Mouse (Mus musculus) midbrain, embryonic 15.5 days (tissue): ENCODE measurements around the gene Cib1. TPM values are rescaled to one million over a fixed set of nuclear protein-coding genes. Genes with fewer than 3 reads are reported as not detected.

Source experiments
- ATAC-seq: fragments of 200-750 bp; cut with Nextera tagmentation; replicated peaks from 2 replicates; pipeline ENCODE4 v1.8.0; 2017; ENCODE audit warnings: moderate TSS enrichment
- H3K27ac ChIP-seq: fragments of 300-500 bp; sonication (generic); 2 replicates; pipeline ENCODE4 v1.5.1; 2015; ENCODE audit warnings: mild to moderate bottlenecking, inconsistent platforms
- H3K27me3 ChIP-seq: fragments of 300-500 bp; sonication (generic); replicated peaks from 2 replicates; pipeline ENCODE4 v1.6.1; 2015; ENCODE audit warnings: inconsistent platforms
- H3K36me3 ChIP-seq: fragments of 300-500 bp; sonication (generic); replicated peaks from 2 replicates; pipeline ENCODE4 v1.6.1; 2015; ENCODE audit warnings: inconsistent platforms
- H3K4me1 ChIP-seq: fragments of 300-500 bp; sonication (generic); 2 replicates; pipeline ENCODE4 v1.6.1; 2015; ENCODE audit warnings: inconsistent platforms
- H3K4me2 ChIP-seq: fragments of 300-500 bp; sonication (generic); 2 replicates; pipeline ENCODE4 v1.6.1; 2015; ENCODE audit warnings: inconsistent platforms, mild to moderate bottlenecking, moderate library complexity
- H3K4me3 ChIP-seq: fragments of 300-500 bp; sonication (generic); 2 replicates; pipeline ENCODE4 v1.5.1; 2015; ENCODE audit warnings: mild to moderate bottlenecking, inconsistent platforms
- H3K9ac ChIP-seq: fragments of 300-500 bp; sonication (generic); 2 replicates; pipeline ENCODE4 v1.6.1; 2015; ENCODE audit warnings: mild to moderate bottlenecking, inconsistent platforms
- H3K9me3 ChIP-seq: fragments of 300-500 bp; sonication (generic); 2 replicates; pipeline ENCODE4 v1.6.1; 2016; ENCODE audit warnings: inconsistent platforms
- WGBS: fragments of 180-500 bp; shearing (Covaris S2); methylation state at CpG from one replicate; pipeline ENCODE4 v1.1.7; 2015; ENCODE audit warnings: mixed read lengths; 5-methylcytosine and 5-hydroxymethylcytosine counted together
- polyA plus RNA-seq: library from polyadenylated mRNA; unstranded; fragments of >200 nt; fragmentation: Nextera tagmentation; extraction: Ambion mirVana; gene quantifications from 2 replicates; pipeline ENCODE4 v1.2.1, GENCODE M21; 2015

The Cib1 gene
- polyA plus RNA-seq, 1 experiment from 2014 or later, result 29.7 TPM

DNA sequence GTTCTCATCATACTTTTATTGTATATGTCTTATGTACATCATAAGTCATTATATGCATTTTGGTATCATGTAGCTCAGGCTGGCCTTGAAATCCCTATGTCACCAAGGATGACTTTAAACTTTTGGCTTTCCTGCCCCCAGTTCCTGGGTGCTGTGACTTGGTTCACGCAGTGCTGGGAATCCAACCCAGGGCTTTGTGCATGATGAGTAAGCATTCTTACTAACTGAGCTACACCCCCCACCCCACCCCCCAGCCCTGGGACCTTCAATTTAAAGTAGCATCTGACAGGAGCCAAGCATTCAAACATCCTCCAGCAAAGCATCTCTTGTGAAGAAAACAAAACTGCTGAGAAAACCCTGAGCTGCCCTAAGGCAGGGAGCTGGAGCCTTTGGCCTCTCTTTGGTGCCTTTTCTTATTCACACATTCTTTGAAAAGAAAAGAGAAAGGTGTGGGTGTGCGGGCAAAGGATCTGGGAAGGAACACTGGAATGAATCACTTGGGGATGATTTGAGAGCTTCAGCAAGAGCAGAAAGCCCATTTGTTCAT lies 44.0 kb downstream of the Cib1 start:
- Histone ChIP-seq H3K9me3 (no peaks in the 10 kb centered on the region), H3K27me3 (no peaks in the 10 kb centered on the region), H3K36me3 (no peaks in the 10 kb centered on the region), H3K4me1 (peaks cover 58% of the 10 kb centered on the region), H3K27ac (peak overlapping the region; percentile 55; the same call in 1 of the 2 replicates), H3K9ac (no peak overlapping the region), H3K4me2 (0 out of 2 replicates have a peak overlapping the region, but pooled peaks have one; percentile 10), H3K4me3 (no peak overlapping the region)
- WGBS, result 68% methylated on average over 2 of the region's 2 CpGs
- ATAC-seq, result no peak

DNA sequence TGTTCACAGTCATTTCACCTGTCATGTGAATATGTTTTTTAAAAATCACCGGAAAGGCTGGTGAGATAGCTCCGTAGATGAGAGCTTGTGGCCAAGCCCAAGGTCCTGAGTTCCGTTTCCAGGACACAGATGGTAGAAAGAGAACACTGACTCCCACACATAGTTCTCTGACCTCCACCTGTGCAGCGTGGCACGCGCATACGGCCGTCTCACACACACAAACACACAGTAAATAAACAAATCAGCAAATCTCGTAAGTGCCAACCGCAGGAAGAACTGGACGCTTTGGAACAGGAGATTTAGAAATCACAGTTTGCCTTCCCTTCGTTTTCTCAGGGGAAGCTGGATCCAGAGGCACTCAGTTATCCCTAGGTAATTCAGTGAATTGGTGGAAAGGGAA lies 45.1 kb downstream of the Cib1 start:
- peak overlapping the region; percentile 84 for H3K27ac ChIP-seq
- no peaks in the 10 kb centered on the region for H3K27me3 ChIP-seq
- H3K4me3 ChIP-seq, result peak overlapping the region; percentile 53
- H3K4me2 ChIP-seq, result peak overlapping the region; percentile 72
- H3K9me3 ChIP-seq, result no peaks in the 10 kb centered on the region
- 24% methylated on average over 12 of the region's 12 CpGs for WGBS
- H3K4me1 ChIP-seq, result peaks cover 49% of the 10 kb centered on the region
- no peak; the same call in 1 of the 2 replicates for ATAC-seq
- peak overlapping the region; percentile 50 for H3K9ac ChIP-seq
- no peaks in the 10 kb centered on the region for H3K36me3 ChIP-seq

DNA sequence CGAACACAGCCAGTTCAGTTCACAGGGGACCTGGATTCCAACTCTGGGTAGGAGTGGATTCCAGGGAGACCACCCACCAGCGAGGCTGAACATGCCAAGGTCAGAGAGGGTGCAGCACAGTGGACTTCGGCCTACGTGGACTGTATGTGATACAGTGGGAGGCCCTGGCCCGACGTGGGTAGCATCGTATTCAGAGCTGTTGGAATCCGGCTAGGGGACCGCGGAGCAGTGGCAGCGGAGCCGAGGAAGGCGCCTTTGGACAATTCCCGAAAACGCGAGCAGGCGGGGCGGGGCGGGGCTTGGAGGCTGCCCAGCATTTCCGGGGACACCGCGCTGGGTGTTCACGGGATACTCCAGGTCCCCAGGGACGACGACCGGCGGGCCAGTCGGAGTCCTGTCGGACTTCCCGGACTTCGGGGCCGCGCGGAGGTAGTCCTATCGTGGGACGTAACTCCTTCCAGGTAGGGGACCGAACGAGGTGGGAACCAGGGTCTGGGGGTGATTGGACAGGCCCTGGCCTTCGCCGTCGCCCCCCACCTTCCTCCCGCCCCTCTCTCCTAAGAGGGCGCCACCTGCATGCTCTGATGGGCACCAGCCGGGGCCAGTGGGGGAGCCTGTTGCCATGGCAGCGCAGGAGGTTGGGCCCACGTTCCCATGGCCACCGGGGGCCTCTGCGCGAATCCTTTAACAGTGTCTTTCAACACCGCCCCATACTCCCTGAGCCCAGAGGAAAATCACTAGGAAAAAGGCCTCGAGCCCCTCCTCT lies 45.9 kb downstream of the Cib1 start, which contains the start of gene Sema4b:
Gene Sema4b, plus strand, starts transcription at position 311 of the 766 bp plus-strand sequence.
- Histone ChIP-seq H3K4me3 (peak within 1 kb of the TSS; percentile 53), H3K4me2 (peak within 1 kb of the TSS; percentile 72), H3K27ac (peak within 1 kb of the TSS; percentile 84), H3K9ac (peak within 1 kb of the TSS; percentile 50), H3K36me3 (no peaks in the 10 kb centered on the region), H3K4me1 (peaks cover 41% of the 10 kb centered on the region), H3K27me3 (no peaks in the 10 kb centered on the region), H3K9me3 (no peaks in the 10 kb centered on the region)
- peak; percentile 96 for ATAC-seq
- WGBS, result under 1% methylated on average over 50 of the region's 51 CpGs

DNA sequence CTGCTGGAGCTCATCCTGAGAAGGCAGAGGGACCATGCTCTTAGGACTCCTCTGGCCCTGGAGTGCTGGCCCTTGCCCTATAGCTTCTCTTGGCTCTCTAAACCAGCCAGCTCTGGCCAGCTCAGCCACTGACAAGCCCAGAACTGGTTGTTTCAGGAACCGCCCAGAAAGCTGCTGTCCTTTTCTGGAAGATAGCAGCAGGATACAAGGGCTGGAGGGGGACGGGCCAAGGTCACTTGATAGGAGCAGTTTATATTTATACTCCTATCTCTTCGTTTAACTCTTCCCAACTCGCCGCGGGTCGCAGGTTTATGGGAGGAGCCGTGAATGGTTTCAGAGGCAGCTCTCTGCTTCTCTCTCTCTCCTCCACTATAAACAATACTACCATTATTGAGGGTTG lies 46.6 kb downstream of the Cib1 start:
- Histone ChIP-seq H3K4me3 (peak overlapping the region; percentile 53), H3K9me3 (no peaks in the 10 kb centered on the region), H3K27me3 (no peaks in the 10 kb centered on the region), H3K4me1 (peaks cover 34% of the 10 kb centered on the region), H3K36me3 (no peaks in the 10 kb centered on the region), H3K4me2 (peak overlapping the region; percentile 72), H3K9ac (peak overlapping the region; percentile 50; the same call in 1 of the 2 replicates), H3K27ac (peak overlapping the region; percentile 84)
- 22% methylated on average over 8 of the region's 8 CpGs for WGBS
- ATAC-seq, result no peak

DNA sequence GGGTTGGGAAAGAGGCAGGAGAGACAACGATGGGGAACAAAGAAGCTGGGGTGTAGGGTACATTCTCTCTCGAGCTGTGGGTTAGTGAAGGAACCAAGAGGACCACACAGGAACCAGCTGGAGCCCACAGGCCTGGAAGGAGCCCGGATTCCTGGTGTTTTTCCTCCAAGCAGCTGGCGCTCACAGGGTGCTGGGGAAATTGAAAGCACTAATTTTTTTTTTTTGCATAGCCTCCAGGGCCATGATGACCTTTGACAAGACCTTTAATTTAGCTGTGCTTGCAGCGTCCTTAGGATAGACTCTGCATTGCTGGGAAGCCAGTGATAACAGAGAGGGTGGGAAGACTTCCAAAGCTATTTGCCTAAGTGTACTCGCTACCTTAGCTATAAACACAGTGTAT lies 47.6 kb downstream of the Cib1 start:
- H3K9ac ChIP-seq, result no peak overlapping the region
- H3K36me3 ChIP-seq, result no peaks in the 10 kb centered on the region
- no peaks in the 10 kb centered on the region for H3K9me3 ChIP-seq
- H3K4me3 ChIP-seq, result no peak overlapping the region
- 65% methylated on average over 6 of the region's 6 CpGs for WGBS
- peaks cover 34% of the 10 kb centered on the region for H3K4me1 ChIP-seq
- no peak overlapping the region for H3K27ac ChIP-seq
- H3K27me3 ChIP-seq, result no peaks in the 10 kb centered on the region
- no peak overlapping the region for H3K4me2 ChIP-seq
- ATAC-seq, result no peak

DNA sequence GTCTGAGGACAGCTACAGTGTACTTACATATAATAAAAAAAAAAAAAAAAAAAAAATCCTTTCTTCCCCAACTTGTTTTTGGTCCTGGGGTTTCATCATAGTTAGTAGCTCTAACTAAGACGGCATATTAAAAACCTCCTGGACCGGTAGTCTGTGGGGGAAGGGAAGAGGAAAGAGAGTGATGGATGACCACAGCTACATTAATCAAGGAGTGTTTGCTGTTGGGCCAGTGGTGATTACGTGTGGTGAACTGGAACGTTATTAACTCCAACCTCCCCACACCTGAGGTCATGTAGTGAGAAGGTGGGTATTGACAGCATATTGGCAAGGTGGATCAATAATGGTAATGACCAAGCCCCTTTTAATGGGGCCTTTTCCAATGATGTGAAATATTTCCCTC lies 48.1 kb downstream of the Cib1 start:
- H3K4me3 ChIP-seq, result no peak overlapping the region
- H3K36me3 ChIP-seq, result no peaks in the 10 kb centered on the region
- H3K4me2 ChIP-seq, result no peak overlapping the region
- no peak overlapping the region for H3K9ac ChIP-seq
- no peaks in the 10 kb centered on the region for H3K9me3 ChIP-seq
- no peak for ATAC-seq
- H3K27ac ChIP-seq, result no peak overlapping the region
- H3K4me1 ChIP-seq, result peaks cover 32% of the 10 kb centered on the region
- no peaks in the 10 kb centered on the region for H3K27me3 ChIP-seq
- 82% methylated on average over 4 of the region's 4 CpGs for WGBS

DNA sequence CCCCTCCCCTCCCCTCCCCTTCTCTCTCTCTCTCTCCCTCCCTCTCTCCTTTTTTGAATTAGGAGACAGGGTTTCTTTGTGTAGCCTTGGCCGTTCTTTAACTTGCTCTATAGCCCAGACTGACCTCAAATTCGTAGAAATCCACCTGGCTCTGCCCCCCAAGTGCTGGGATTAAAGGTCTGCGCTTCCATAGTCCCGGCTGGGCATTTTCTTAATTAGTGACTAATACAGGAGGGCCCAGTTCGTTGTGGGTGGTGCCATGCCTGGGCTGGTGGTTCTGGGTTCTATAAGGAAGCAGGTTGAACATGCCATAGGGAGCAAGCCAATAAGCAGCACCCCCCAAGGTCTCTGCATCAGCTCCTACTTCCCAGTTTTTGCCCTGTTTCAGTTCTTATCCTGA lies 48.6 kb downstream of the Cib1 start:
- WGBS, result 55% methylated on average over 4 of the region's 5 CpGs
- Histone ChIP-seq H3K36me3 (no peaks in the 10 kb centered on the region), H3K27ac (no peak overlapping the region), H3K9me3 (no peaks in the 10 kb centered on the region), H3K4me2 (no peak overlapping the region), H3K4me1 (peaks cover 26% of the 10 kb centered on the region), H3K4me3 (no peak overlapping the region), H3K27me3 (no peaks in the 10 kb centered on the region), H3K9ac (no peak overlapping the region)
- no peak for ATAC-seq

DNA sequence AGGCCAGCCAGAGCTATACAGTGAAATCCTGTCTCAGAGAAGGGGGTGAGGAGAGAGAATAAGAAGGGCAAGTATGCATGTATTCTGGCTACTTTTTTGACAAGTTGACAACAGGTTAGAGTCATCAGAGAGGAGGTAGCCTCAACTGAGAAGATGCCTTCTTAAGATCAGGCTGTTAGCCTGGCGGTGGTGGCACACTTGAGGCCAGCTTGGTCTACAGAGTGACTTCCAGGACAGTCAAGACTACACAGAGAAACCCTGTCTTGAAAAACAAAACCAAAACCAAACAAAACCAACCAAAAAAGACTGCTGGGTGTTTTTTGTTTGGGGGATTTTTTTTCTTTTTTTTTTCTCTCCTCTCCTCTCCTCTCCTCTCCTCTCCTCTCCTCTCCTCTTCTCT lies 49.1 kb downstream of the Cib1 start:
- Histone ChIP-seq H3K4me1 (peaks cover 21% of the 10 kb centered on the region), H3K4me2 (no peak overlapping the region), H3K9me3 (no peaks in the 10 kb centered on the region), H3K4me3 (no peak overlapping the region), H3K36me3 (no peaks in the 10 kb centered on the region), H3K9ac (no peak overlapping the region), H3K27ac (no peak overlapping the region), H3K27me3 (no peaks in the 10 kb centered on the region)
- no peak for ATAC-seq
- 94% methylated on average over 1 of the region's 1 CpGs for WGBS

DNA sequence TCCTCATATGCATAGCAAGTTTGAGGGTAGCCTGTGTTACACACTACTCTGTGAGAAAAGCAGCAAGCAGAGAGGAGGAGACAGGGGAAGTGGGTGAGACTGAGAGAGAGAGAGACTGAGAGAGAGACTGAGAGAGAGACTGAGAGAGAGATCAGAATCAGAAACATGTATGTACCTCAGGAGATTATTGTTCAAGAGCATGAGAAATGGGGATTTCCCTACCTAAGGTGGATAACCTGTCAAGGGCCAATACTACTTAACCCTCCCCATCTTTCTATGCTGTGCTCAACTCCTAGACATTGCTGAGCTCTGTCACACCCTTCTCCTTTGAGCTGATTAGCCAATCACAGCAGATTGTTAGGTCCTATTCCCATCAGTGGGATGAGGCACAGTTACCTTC lies 50.5 kb downstream of the Cib1 start:
- H3K27me3 ChIP-seq, result no peaks in the 10 kb centered on the region

DNA sequence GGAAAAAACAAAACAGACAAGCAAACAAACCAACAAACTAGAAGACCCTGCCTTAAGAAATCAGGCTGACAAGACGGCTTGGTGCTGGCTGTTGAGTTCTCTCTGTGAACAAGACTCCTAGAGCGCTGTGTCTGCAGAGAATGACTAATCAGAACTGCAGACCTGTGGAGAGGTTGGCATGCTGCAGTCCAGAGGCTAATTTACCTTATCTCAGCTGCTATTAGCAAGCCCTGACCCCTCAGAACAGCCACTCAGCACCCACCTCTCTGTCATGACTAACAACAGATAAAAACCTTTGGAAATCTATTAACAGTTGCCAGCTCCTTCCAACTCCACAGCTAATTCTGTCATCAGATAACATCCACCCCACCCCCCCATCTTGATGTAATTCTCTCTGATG lies 51.5 kb downstream of the Cib1 start:
- Histone ChIP-seq H3K36me3 (no peaks in the 10 kb centered on the region), H3K4me3 (no peak overlapping the region), H3K27me3 (no peaks in the 10 kb centered on the region), H3K27ac (no peak overlapping the region), H3K9ac (no peak overlapping the region), H3K4me2 (no peak overlapping the region), H3K4me1 (peaks cover 3% of the 10 kb centered on the region), H3K9me3 (no peaks in the 10 kb centered on the region)
- ATAC-seq, result no peak
- 89% methylated on average over 2 of the region's 2 CpGs for WGBS

More for the DNA sequence above, 50.5 kb downstream of the Cib1 start:
- Histone ChIP-seq H3K27ac (no peak overlapping the region), H3K4me1 (peaks cover 8% of the 10 kb centered on the region), H3K9me3 (no peaks in the 10 kb centered on the region), H3K36me3 (no peaks in the 10 kb centered on the region), H3K4me3 (no peak overlapping the region), H3K4me2 (no peak overlapping the region), H3K9ac (no peak overlapping the region)
- ATAC-seq, result no peak

DNA sequence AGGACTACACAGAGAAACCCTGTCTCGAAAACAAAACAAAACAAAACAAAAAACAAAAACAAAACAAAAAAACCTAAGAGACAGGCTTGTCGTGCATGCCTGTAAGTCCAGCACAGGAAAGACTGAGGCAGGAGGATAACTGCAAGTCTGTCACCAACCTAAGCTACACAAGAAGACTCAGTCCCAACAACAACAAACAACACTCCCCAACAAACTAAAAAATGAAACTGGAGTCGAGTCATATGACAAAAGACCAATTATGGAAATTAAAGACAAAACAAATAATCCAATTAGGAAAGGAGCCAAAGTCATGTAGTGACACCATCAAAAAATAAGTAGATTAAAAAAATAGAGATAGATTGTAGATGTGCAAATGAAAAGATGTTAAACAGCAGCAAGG lies 52.4 kb downstream of the Cib1 start:
- ATAC-seq, result no peak
- WGBS, result 73% methylated on average over 3 of the region's 3 CpGs
- H3K36me3 ChIP-seq, result no peaks in the 10 kb centered on the region
- no peak overlapping the region for H3K9ac ChIP-seq
- H3K27ac ChIP-seq, result no peak overlapping the region
- no peaks in the 10 kb centered on the region for H3K4me1 ChIP-seq
- no peak overlapping the region for H3K4me2 ChIP-seq
- H3K27me3 ChIP-seq, result no peaks in the 10 kb centered on the region
- H3K4me3 ChIP-seq, result no peak overlapping the region
- no peaks in the 10 kb centered on the region for H3K9me3 ChIP-seq

DNA sequence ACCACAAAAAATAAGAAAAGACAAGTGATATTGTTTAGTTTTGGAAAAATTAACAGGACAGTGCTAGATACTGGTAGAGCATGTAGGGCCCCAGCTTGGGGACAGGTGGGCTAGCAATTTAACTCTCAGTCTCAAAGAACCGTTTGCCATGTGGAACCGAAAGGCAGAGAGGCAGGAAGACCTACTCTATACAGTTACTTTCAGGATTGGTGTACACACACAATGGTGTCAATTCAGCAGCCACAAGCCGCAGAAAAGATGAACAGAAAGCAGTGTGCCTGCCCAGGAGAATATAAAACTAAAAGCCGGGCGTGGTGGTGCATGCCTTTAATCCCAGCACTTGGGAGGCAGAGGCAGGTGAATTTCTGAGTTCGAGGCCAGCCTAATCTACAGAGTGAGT lies 52.8 kb downstream of the Cib1 start:
- H3K4me2 ChIP-seq, result no peak overlapping the region
- H3K27me3 ChIP-seq, result no peaks in the 10 kb centered on the region
- WGBS, result 86% methylated on average over 6 of the region's 6 CpGs
- H3K4me3 ChIP-seq, result no peak overlapping the region
- H3K9me3 ChIP-seq, result no peaks in the 10 kb centered on the region
- no peaks in the 10 kb centered on the region for H3K4me1 ChIP-seq
- no peaks in the 10 kb centered on the region for H3K36me3 ChIP-seq
- no peak overlapping the region for H3K27ac ChIP-seq
- H3K9ac ChIP-seq, result no peak overlapping the region
- no peak for ATAC-seq

DNA sequence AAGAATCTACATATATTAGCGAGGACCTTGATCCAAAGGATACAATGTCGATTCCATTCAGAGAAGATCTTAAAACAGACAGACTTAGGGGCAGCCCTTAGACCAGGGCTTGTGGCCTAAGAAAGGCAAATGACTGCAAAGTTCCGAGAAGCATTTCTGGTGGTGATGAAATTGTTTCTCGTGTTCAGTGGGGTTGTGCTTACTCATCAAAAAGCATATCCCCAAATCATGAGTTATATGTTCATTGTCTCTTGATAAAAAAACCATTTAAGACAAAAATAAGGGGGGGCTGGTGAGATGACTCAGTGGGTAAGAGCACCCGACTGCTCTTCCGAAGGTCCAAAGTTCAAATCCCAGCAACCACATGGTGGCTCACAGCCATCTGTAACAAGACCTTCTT lies 53.3 kb downstream of the Cib1 start:
- 94% methylated on average over 6 of the region's 6 CpGs for WGBS
- Histone ChIP-seq H3K9ac (no peak overlapping the region), H3K4me2 (no peak overlapping the region), H3K27ac (no peak overlapping the region), H3K27me3 (no peaks in the 10 kb centered on the region), H3K4me3 (no peak overlapping the region), H3K36me3 (no peaks in the 10 kb centered on the region), H3K9me3 (no peaks in the 10 kb centered on the region), H3K4me1 (no peaks in the 10 kb centered on the region)
- no peak for ATAC-seq
